15 mouse cellular contexts compared by ENCODE assay signal in the genomic region with DNA sequence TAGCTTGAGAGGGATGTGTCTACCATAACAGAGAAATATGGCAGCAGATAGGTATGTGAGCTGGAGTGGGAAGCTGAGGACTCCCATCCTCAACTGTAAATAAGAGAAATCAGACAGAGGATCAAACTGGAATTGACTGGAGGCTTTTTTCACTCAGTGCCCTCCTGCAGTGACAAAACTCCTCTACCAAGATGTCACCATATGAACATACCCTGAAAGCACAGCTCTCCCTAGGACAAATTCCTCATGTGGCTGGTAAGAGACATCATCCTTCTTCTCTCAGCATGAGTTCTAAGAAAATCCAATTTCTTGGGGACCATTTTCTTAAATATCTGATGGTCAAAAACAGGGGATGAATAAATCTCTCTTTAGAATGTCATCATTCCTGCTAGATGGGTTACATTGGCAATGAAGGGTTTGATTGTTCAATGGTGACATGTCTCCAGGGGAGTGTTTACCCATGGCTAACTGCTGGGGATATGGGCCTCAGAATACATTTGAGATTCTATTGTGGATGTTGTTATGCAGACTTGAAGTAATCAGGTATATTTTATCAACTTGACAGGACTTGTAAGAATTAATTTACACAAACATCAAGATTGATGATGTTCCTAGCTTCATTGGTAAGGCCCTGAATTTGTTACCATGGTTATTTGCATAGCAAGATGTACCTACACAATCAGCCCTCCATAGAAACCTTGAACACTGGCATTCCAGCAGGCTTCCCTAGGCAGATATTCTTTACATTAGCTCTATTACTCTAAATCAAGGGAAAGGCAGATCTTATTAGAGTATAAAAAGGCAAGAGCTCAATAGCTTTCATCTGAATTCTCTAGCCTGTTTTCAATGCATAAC.
"Had no signal": no experiment of that assay in that cellular context is flagged by ENCODE, and none has a peak within 500 bp of the region (broad histone marks: within the 10 kb centered on the region; RNA-seq: fewer than 3 reads in every experiment).

No protein-coding gene starts in this region.

- H3K4me2 ChIP-seq: lung, embryonic 14.5 days; midbrain, embryonic 11.5 days; midbrain, embryonic 13.5 days; midbrain, embryonic 15.5 days; neural tube, embryonic 13.5 days; stomach, embryonic 15.5 days had no signal

- H3K9me3 ChIP-seq: midbrain, embryonic 13.5 days; midbrain, embryonic 15.5 days; neural tube, embryonic 13.5 days; stomach, embryonic 15.5 days had no signal

- H3K9ac ChIP-seq: liver, embryonic 14.5 days; lung, embryonic 14.5 days; midbrain, embryonic 13.5 days; midbrain, embryonic 15.5 days; neural tube, embryonic 13.5 days; stomach, embryonic 15.5 days had no signal

- DNase-seq: lung, adult 18-20 months; lung, embryonic 14.5 days; lung, postnatal 10 days; lung, postnatal 4 days; right cerebral cortex, postnatal 14 days; thymus, adult 2 months; thymus, postnatal 25 days; thymus, postnatal 4 days had no signal

- H3K36me3 ChIP-seq: midbrain, embryonic 13.5 days; midbrain, embryonic 15.5 days; neural tube, embryonic 13.5 days; stomach, embryonic 15.5 days had no signal

- H3K27ac ChIP-seq: liver, embryonic 14.5 days; midbrain, embryonic 13.5 days; midbrain, embryonic 15.5 days; neural tube, embryonic 13.5 days; stomach, embryonic 15.5 days; stomach, postnatal 0 days had no signal

- H3K4me1 ChIP-seq: midbrain, embryonic 13.5 days; midbrain, embryonic 15.5 days; neural tube, embryonic 13.5 days; stomach, embryonic 15.5 days had no signal

- H3K27me3 ChIP-seq: midbrain, embryonic 13.5 days; midbrain, embryonic 15.5 days; neural tube, embryonic 13.5 days; stomach, embryonic 15.5 days had no signal

- H3K4me3 ChIP-seq: midbrain, embryonic 13.5 days; midbrain, embryonic 15.5 days; neural tube, embryonic 13.5 days; stomach, embryonic 15.5 days had no signal

- ATAC-seq: midbrain, embryonic 13.5 days; midbrain, embryonic 15.5 days had no signal
